Comparison of ENCODE assay signal across 10 mouse cellular contexts in genomic region chr14:19418830-19419229, GRCm38 (mm10). TPM values are rescaled to one million over a fixed set of nuclear protein-coding genes. Genes with fewer than 3 reads are reported as not detected.
DNase-seq lines count a peak whose midpoint lies in the region; ATAC-seq and TF ChIP-seq lines count a peak whose summit lies in the region.
"Not testable (repeated sequence)": the region's sequence is repeated elsewhere in the genome, so short reads cannot be mapped to it uniquely, and the experiment has no call there.
"Had no signal": no experiment of that assay in that cellular context is flagged by ENCODE, and none has a peak within 500 bp of the region (broad histone marks: within the 10 kb centered on the region; RNA-seq: fewer than 3 reads in every experiment).

Gene Gm21738, minus strand, starts transcription at chr14:19418930.

- TF ChIP-seq CTCF in G1E (IDR thresholded peaks at IDR 0.05; ENCODE audit: low read depth, low read length); bone marrow, adult 2 months (IDR thresholded peaks at IDR 0.05; ENCODE audit: control insufficient read depth, insufficient read depth, low read length); bone marrow macrophage, adult 2 months (IDR thresholded peaks at IDR 0.05; ENCODE audit: low read depth, low read length): not testable (repeated sequence)

- TF ChIP-seq POLR2A in bone marrow, adult 2 months (IDR thresholded peaks at IDR 0.05; ENCODE audit: borderline replicate concordance, control insufficient read depth, low read depth, low read length); bone marrow macrophage, adult 2 months (IDR thresholded peaks at IDR 0.05; ENCODE audit: borderline replicate concordance, low read depth, low read length): not testable (repeated sequence)

- DNase-seq in ES-E14 (ENCODE audit: low read depth, low spot score); G1E (ENCODE audit: low spot score): not testable (repeated sequence)

- H3K27me3 ChIP-seq in G1E (ENCODE audit: insufficient read depth, low read length): not testable (repeated sequence)

- H3K4me1 ChIP-seq in ES-E14 (ENCODE audit: control insufficient read depth in 2 of 2, insufficient read depth in 2 of 2, low read length in 2 of 2, poor library complexity in 1 of 2); G1E (ENCODE audit: insufficient read depth, low read depth, low read length); bone marrow, adult 2 months (ENCODE audit: control insufficient read depth, insufficient read depth, low read length); bone marrow macrophage, adult 2 months (ENCODE audit: control insufficient read depth, insufficient read depth, low read length): not testable (repeated sequence)

- ATAC-seq in G1E (ENCODE audit: extremely low read depth, insufficient number of reproducible peaks, low FRiP score, poor library complexity, severe bottlenecking); erythroblast, adult 5-6 weeks (replicated peaks; ENCODE audit: low FRiP score, poor library complexity, severe bottlenecking); megakaryocyte-erythroid progenitor cell, adult 5-6 weeks (replicated peaks; ENCODE audit: low FRiP score, low TSS enrichment, poor library complexity, severe bottlenecking); monocyte, adult 5-6 weeks (replicated peaks; ENCODE audit: insufficient number of reproducible peaks, low FRiP score, low TSS enrichment, poor library complexity, severe bottlenecking); neutrophil, adult 5-6 weeks (ENCODE audit: extremely low read depth, insufficient number of reproducible peaks, low FRiP score, poor library complexity, severe bottlenecking): not testable (repeated sequence)

- in situ Hi-C loops in ES-E14 (cut with MboI; ENCODE audit: low sequenced_read_pairs in 2 of 2, unreplicated experiment in 2 of 2): not testable (repeated sequence)

- H3K27ac ChIP-seq in ES-E14 (ENCODE audit: insufficient read depth, low read depth, low read length, poor library complexity, severe bottlenecking); bone marrow, adult 2 months (ENCODE audit: control insufficient read depth, insufficient read depth, low read depth, low read length, poor library complexity); bone marrow macrophage, adult 2 months (ENCODE audit: insufficient read depth, low read depth, low read length): not testable (repeated sequence)

- H3K36me3 ChIP-seq in ES-E14 (ENCODE audit: control insufficient read depth, insufficient read depth, low read length, poor library complexity, severe bottlenecking); G1E (replicated peaks): not testable (repeated sequence)

- not testable (repeated sequence) for H3K4me3 ChIP-seq in ES-E14 (ENCODE audit: insufficient read depth in 1 of 2, low read depth in 1 of 2, low read length in 2 of 2, poor library complexity in 1 of 2, severe bottlenecking in 1 of 2); G1E (ENCODE audit: low read depth, low read length); bone marrow, adult 2 months (replicated peaks; ENCODE audit: control insufficient read depth, low read depth, low read length); bone marrow macrophage, adult 2 months (ENCODE audit: insufficient read depth, low read length)

- H3K9me3 ChIP-seq in ES-E14 (ENCODE audit: control insufficient read depth, insufficient read depth, low read depth, low read length); G1E (replicated peaks): not testable (repeated sequence)

- 73% methylated on average over 7 of the region's 7 CpGs for WGBS in bone marrow, adult 2 months

- H3K9ac ChIP-seq in ES-E14 (ENCODE audit: insufficient read depth, low read depth, low read length, poor library complexity, severe bottlenecking): not testable (repeated sequence)

RNA-seq across cellular contexts. Expression of gene Gm21738, which starts in this region (rescaled TPM):
- 6.8 and 15.1 TPM in 2 replicates for total RNA-seq in ES-E14 (2012; rRNA removed)
- 13.5 and 17.1 TPM in 2 replicates for total RNA-seq in G1E (2014; fragmentation: Nextera tagmentation)
- 334 and 384 TPM in 2 replicates for total RNA-seq in G1E (2017)
- polyA plus RNA-seq in G1E (2012): 0.81 and 2.0 TPM in 2 replicates
- polyA plus RNA-seq in bone marrow, adult 2 months (2011; ENCODE audit: insufficient read depth, insufficient read length, low replicate concordance, missing spikeins): 47.7 and 118 TPM in 2 replicates
- 36.9 and 103 TPM in 2 replicates for polyA plus RNA-seq in bone marrow macrophage, adult 2 months (2012; ENCODE audit: insufficient read depth, insufficient read length, missing spikeins)
- 38.7 and 49.0 TPM in 2 replicates for total RNA-seq in erythroblast, adult 5-6 weeks (2015; ENCODE audit: low replicate concordance)
- 296 and 1,118 TPM in 2 replicates for total RNA-seq in erythroblast, adult 5-6 weeks (2017; ENCODE audit: low replicate concordance)
- 5.1 and 14.0 TPM in 2 replicates for total RNA-seq in megakaryocyte-erythroid progenitor cell, adult 5-6 weeks (2014; fragmentation: Nextera tagmentation)
- 11.0 TPM in 1 of 2 replicates, not detected in the other for total RNA-seq in megakaryocyte-erythroid progenitor cell, adult 5-6 weeks (2017)
- 95.4 to 279 TPM (median 191 TPM) in 3 replicates for total RNA-seq in monocyte, adult 5-6 weeks (2017)
- 466 and 726 TPM in 2 replicates for total RNA-seq in neutrophil, adult 5-6 weeks (2017)
- total RNA-seq: adrenal gland, adult 2 months had no signal
- polyA plus RNA-seq: adrenal gland, adult 2 months; Patski had no signal

Comparison
In these comparisons a context has a peak if more than half of its experiments do, and no peak if none do; other contexts are left out.
1. RNA of gene Gm21738 (polyA plus RNA-seq): 47.7 to 118 TPM in bone marrow, adult 2 months and 36.9 to 103 TPM in bone marrow macrophage, adult 2 months; 0.81 to 2.0 TPM in G1E; every median in the first group is over 10 times any median in the second.